Mouse (Mus musculus) neural tube, embryonic 13.5 days (tissue): Measurements from ENCODE around the gene Srsf7. TPM values are rescaled to one million over a fixed set of nuclear protein-coding genes. Genes with fewer than 3 reads are reported as not detected.
"Not testable (repeated sequence)": the region's sequence is repeated elsewhere in the genome, so short reads cannot be mapped to it uniquely, and the experiment has no call there.

Experiments
- ATAC-seq: fragments of 200-750 bp; cut with Nextera tagmentation; 2 replicates; pipeline ENCODE4 v1.8.0; 2017; ENCODE audit warnings: low read depth, mild to moderate bottlenecking, moderate TSS enrichment, moderate library complexity
- H3K27ac ChIP-seq: fragments of 300-500 bp; sonication (generic); replicated peaks from 2 replicates; pipeline ENCODE4 v1.5.1; 2015; ENCODE audit warnings: moderate library complexity, mild to moderate bottlenecking, inconsistent platforms
- H3K27me3 ChIP-seq: fragments of 300-500 bp; sonication (generic); 2 replicates; pipeline ENCODE4 v1.6.1; 2015; ENCODE audit warnings: mild to moderate bottlenecking, inconsistent platforms
- H3K36me3 ChIP-seq: fragments of 300-500 bp; sonication (generic); 2 replicates; pipeline ENCODE4 v1.6.1; 2015; ENCODE audit warnings: mild to moderate bottlenecking, inconsistent platforms
- H3K4me1 ChIP-seq: fragments of 300-500 bp; sonication (generic); replicated peaks from 2 replicates; pipeline ENCODE4 v1.6.1; 2015; ENCODE audit warnings: inconsistent platforms
- H3K4me2 ChIP-seq: fragments of 300-500 bp; sonication (generic); 2 replicates; pipeline ENCODE4 v1.6.1; 2015; ENCODE audit warnings: inconsistent platforms, mild to moderate bottlenecking, moderate library complexity
- H3K4me3 ChIP-seq: fragments of 300-500 bp; sonication (generic); 2 replicates; pipeline ENCODE4 v1.5.1; 2015; ENCODE audit warnings: mild to moderate bottlenecking, inconsistent platforms
- H3K9ac ChIP-seq: fragments of 300-500 bp; sonication (generic); 2 replicates; pipeline ENCODE4 v1.6.1; 2015; ENCODE audit warnings: moderate library complexity, mild to moderate bottlenecking, inconsistent platforms
- H3K9me3 ChIP-seq: fragments of 300-500 bp; sonication (generic); 2 replicates; pipeline ENCODE4 v1.6.1; 2016; ENCODE audit warnings: inconsistent platforms
- WGBS: fragments of 180-500 bp; shearing (Covaris S2); methylation state at CpG from one replicate; pipeline ENCODE4 v1.1.7; 2015; 5-methylcytosine and 5-hydroxymethylcytosine counted together
- polyA plus RNA-seq: library from polyadenylated mRNA; unstranded; fragments of >200 nt; fragmentation: Nextera tagmentation; extraction: Ambion mirVana; gene quantifications from 2 replicates; pipeline ENCODE4 v1.2.1, GENCODE M21; 2015

The Srsf7 gene
- polyA plus RNA-seq, 1 experiment from 2014 or later: 470 TPM

DNA sequence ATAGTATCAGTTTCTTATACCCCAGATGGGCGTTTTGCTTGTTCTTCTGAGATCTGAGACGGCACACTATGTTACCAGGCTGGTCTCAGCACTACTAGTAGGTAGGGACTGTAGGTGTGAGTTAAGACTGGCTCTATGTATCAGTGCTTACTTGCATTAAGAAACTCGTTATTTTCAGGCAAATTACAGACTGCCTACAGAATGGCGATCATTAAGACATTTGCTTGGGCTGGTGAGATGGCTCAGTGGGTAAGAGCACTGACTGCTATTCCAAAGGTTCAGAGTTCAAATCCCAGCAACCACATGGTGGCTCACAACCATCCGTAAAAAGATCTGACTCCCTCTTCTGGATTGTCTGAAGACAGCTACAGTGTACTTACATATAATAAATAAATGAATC lies 18.0 kb upstream of the Srsf7 start:
- peak overlapping the region; percentile 73 for H3K9ac ChIP-seq
- H3K4me2 ChIP-seq: peak overlapping the region; percentile 61
- not testable (repeated sequence) for H3K36me3 ChIP-seq, H3K27me3 ChIP-seq, H3K9me3 ChIP-seq
- peak overlapping the region; percentile 81; the same call in 1 of the 2 replicates for H3K27ac ChIP-seq
- peak; percentile 2; the same call in 1 of the 2 replicates for ATAC-seq
- H3K4me3 ChIP-seq: peak overlapping the region; percentile 56
- WGBS: 54% methylated on average over 5 of the region's 5 CpGs
- H3K4me1 ChIP-seq: peaks cover 13% of the 10 kb centered on the region

- Histone ChIP-seq H3K9ac (peak within 1 kb of the TSS; percentile 73), H3K9me3 (no peaks in the 10 kb centered on the region), H3K4me1 (peaks cover 13% of the 10 kb centered on the region), H3K4me3 (peak within 1 kb of the TSS; percentile 56), H3K27me3 (no peaks in the 10 kb centered on the region), H3K27ac (peak within 1 kb of the TSS; percentile 81), H3K36me3 (no peaks in the 10 kb centered on the region), H3K4me2 (peak within 1 kb of the TSS; percentile 61)
- under 1% methylated on average over 33 of the region's 33 CpGs for WGBS
- peak; percentile 98 for ATAC-seq
Measured at GRCm38 (mm10) chr17:80224326-80225116, 17.4 kb upstream of the Srsf7 start, which contains the start of gene Gemin6. Gene Gemin6, plus strand, starts transcription at chr17:80224441.

DNA sequence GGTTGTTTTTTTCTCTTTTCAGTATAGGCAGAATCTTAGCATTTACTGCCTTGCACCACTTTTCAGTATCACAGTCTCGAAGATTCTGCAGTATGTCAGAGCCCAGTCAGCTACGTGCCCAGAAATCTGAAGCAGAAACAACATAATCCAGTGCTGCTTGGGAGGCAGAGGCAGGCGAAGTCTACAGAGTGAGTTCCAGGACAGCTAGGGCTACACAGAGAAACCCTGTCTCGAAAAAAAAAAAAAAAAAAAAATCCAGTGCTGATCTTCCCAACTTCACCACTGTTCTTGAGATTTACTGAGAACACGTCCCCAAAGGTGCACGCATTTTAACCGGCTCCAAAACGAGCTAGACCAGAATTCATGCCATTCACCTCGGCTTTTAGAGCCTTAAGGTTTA lies 16.7 kb upstream of the Srsf7 start:
- peak overlapping the region; percentile 56 for H3K4me3 ChIP-seq
- WGBS: 10% methylated on average over 9 of the region's 9 CpGs
- H3K27ac ChIP-seq: peak overlapping the region; percentile 81

DNA sequence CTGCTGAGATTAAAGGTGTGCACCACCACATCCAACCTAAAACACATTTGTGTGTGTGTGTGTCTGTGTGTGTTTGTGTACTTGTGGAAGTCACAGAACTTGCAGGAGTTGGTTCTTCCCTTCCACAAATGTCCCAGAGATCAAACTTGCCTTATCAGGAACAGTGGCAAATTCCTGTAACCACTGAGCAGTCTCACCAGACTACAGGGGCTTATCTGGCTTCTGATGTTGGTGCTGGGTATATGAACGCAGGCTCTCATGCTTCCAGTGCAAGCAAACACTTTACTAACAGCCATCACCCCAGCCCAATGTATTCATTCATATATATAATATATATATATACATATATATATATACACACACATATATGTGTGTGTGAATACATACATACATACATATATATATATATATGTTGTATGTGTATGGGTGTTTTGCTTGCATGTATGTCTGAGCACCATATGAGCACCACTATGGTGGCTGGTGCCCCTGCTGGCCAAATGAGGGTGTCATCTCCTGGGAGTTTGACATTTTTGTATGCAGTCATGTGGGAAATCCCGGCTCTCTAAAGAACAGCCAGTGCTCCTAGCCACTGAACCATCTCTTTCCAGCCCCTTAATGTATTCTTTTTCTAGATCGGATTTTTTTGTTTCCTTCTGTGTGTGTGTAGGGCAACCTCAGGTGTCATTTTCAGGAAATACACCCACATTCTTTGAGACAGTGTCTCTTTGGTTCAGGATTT lies 15.0 kb upstream of the Srsf7 start:
- Histone ChIP-seq H3K27ac (no peak overlapping the region), H3K27me3 (no peaks in the 10 kb centered on the region), H3K9ac (no peak overlapping the region), H3K4me3 (no peak overlapping the region), H3K36me3 (no peaks in the 10 kb centered on the region), H3K9me3 (no peaks in the 10 kb centered on the region), H3K4me1 (peaks cover 9% of the 10 kb centered on the region), H3K4me2 (no peak overlapping the region)
- 66% methylated on average over 3 of the region's 3 CpGs for WGBS
- no peak for ATAC-seq

More for the DNA sequence above, 16.7 kb upstream of the Srsf7 start:
- Histone ChIP-seq H3K27me3 (no peaks in the 10 kb centered on the region), H3K36me3 (no peaks in the 10 kb centered on the region), H3K9ac (peak overlapping the region; percentile 73), H3K4me1 (peaks cover 9% of the 10 kb centered on the region), H3K9me3 (no peaks in the 10 kb centered on the region), H3K4me2 (peak overlapping the region; percentile 61)
- peak; percentile 62 for ATAC-seq

DNA sequence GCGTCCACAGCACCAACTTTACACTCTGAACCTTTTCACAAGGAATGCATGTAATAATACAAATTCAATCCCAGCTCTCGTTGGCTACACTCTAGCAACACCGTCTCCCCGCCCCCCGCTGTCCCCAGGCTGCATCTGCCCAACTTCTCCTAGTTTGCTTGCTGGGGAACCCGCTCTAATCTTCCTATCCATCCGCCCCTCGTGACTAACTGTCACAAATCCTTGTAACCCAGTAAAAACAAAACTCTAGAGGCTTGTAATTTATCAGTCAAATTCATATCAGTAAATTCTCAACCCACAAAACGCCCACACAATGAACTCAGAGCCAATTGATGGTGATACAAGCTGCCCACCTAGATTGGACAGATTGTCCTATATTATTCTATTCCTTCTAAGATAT lies 14.1 kb upstream of the Srsf7 start:
- ATAC-seq: no peak
- Histone ChIP-seq H3K4me1 (peaks cover 9% of the 10 kb centered on the region), H3K4me2 (no peak overlapping the region), H3K9ac (no peak overlapping the region), H3K4me3 (no peak overlapping the region), H3K9me3 (no peaks in the 10 kb centered on the region), H3K27ac (no peak overlapping the region), H3K36me3 (no peaks in the 10 kb centered on the region), H3K27me3 (no peaks in the 10 kb centered on the region)
- 66% methylated on average over 9 of the region's 9 CpGs for WGBS

GRCm38 (mm10) chr17:80220131-80220530 lies 13.0 kb upstream of the Srsf7 start:
- H3K4me3 ChIP-seq: no peak overlapping the region
- H3K4me1 ChIP-seq: peaks cover 9% of the 10 kb centered on the region
- H3K27ac ChIP-seq: no peak overlapping the region
- H3K9ac ChIP-seq: no peak overlapping the region
- WGBS: 76% methylated on average over 2 of the region's 2 CpGs
- no peaks in the 10 kb centered on the region for H3K9me3 ChIP-seq
- ATAC-seq: no peak
- H3K36me3 ChIP-seq: no peaks in the 10 kb centered on the region
- no peak overlapping the region for H3K4me2 ChIP-seq
- H3K27me3 ChIP-seq: no peaks in the 10 kb centered on the region

- H3K4me3 ChIP-seq, H3K4me1 ChIP-seq, H3K36me3 ChIP-seq, H3K9ac ChIP-seq, H3K9me3 ChIP-seq, ATAC-seq, H3K4me2 ChIP-seq, H3K27me3 ChIP-seq, H3K27ac ChIP-seq: not testable (repeated sequence)
- 93% methylated on average over 4 of the region's 4 CpGs for WGBS
Measured at GRCm38 (mm10) chr17:80213998-80214397, 6.9 kb upstream of the Srsf7 start.

GRCm38 (mm10) chr17:80206301-80206670 lies 821 bp downstream of the Srsf7 start:
- Histone ChIP-seq H3K4me1 (peaks cover 34% of the 10 kb centered on the region), H3K9me3 (no peaks in the 10 kb centered on the region), H3K36me3 (peaks cover 34% of the 10 kb centered on the region), H3K4me2 (peak overlapping the region; percentile 91), H3K9ac (peak overlapping the region; percentile 98), H3K27me3 (no peaks in the 10 kb centered on the region), H3K27ac (peak overlapping the region; percentile 99), H3K4me3 (peak overlapping the region; percentile 93)
- peak; percentile 69 for ATAC-seq
- WGBS: 2% methylated on average over 36 of the region's 36 CpGs

DNA sequence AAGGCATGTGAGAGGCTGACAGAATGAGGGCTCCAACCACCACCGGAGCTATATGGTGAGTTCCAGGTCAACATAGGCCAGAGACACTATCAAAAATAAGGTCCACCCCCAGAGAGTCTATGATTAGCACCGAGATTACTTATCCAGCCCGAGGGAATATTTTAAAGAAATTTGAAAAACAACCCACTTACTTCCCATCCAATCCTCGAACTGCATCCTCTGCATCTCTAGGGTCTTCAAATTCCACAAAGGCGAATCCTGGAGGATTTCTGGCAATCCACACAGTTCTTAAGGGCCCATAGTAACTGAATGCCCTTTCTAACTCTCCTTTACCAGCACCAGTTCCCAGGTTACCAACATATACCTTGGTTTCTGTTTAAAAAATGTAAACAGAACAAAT lies 1.4 kb downstream of the Srsf7 start:
- H3K9ac ChIP-seq: peak overlapping the region; percentile 98
- H3K4me3 ChIP-seq: peak overlapping the region; percentile 93
- H3K36me3 ChIP-seq: peaks cover 38% of the 10 kb centered on the region
- peak overlapping the region; percentile 99 for H3K27ac ChIP-seq
- WGBS: 34% methylated on average over 5 of the region's 5 CpGs
- H3K4me1 ChIP-seq: peaks cover 34% of the 10 kb centered on the region
- ATAC-seq: no peak
- peak overlapping the region; percentile 91 for H3K4me2 ChIP-seq
- H3K27me3 ChIP-seq: no peaks in the 10 kb centered on the region
- H3K9me3 ChIP-seq: no peaks in the 10 kb centered on the region

DNA sequence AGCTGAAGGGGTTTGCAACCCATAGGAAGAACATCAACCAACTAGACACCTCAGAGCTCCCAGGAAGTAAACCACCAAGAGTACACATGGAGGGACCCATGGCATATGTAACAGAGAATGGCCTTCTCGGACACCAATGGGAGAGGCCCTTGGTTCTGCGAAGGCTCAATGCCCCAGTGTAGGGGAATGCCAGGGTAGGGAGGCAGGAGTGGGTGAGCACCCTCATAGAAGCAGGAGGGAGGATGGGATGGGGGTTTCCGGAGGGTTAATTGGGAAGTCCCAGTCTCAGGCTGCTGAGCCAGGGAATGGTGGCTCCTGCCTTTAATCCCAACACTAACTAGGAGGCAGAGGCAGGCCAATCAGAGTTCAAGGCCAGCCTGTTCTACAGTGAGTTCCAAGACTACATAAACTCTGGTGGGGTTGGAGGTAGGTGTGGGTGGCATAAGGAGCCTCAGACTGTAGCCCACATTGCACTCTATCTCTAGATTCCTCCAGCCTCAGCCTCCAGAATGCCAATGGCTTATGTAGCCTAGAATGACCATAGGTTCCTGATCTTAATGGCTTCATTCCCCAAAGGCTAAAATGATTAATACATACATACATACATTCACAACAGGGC lies 7.8 kb downstream of the Srsf7 start:
- no peak overlapping the region for H3K4me3 ChIP-seq
- no peak overlapping the region for H3K27ac ChIP-seq
- WGBS: 84% methylated on average over 3 of the region's 3 CpGs
- no peaks in the 10 kb centered on the region for H3K27me3 ChIP-seq
- no peak overlapping the region for H3K4me2 ChIP-seq
- H3K9ac ChIP-seq: no peak overlapping the region
- H3K4me1 ChIP-seq: peaks cover 13% of the 10 kb centered on the region
- H3K9me3 ChIP-seq: no peaks in the 10 kb centered on the region
- peak; percentile 42; the same call in 1 of the 2 replicates for ATAC-seq
- peaks cover 85% of the 10 kb centered on the region for H3K36me3 ChIP-seq

DNA sequence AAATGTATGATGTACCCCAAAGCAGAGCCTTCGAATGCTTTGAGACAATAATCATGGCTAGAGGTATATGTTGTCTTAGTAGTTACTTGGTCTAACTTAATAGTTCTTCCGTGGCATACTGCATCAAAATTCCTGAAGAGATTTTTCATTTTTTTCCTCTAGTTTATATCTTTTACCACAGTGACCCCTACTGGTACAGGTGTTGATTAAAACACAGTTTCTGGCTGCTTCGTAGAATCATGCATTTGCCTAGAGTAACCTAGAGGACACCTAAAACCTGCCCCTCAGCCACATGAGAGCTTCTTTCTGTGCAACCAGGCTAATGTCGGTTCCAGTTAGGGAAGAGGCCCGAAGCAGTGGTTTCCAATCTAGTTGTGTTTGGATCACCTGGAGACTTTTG lies 14.0 kb downstream of the Srsf7 start:
- Histone ChIP-seq H3K27me3 (no peaks in the 10 kb centered on the region), H3K4me2 (no peak overlapping the region), H3K4me1 (no peaks in the 10 kb centered on the region), H3K27ac (no peak overlapping the region), H3K9ac (no peak overlapping the region), H3K4me3 (no peak overlapping the region), H3K36me3 (peaks cover 37% of the 10 kb centered on the region), H3K9me3 (no peaks in the 10 kb centered on the region)
- 69% methylated on average over 5 of the region's 5 CpGs for WGBS
- no peak for ATAC-seq

DNA sequence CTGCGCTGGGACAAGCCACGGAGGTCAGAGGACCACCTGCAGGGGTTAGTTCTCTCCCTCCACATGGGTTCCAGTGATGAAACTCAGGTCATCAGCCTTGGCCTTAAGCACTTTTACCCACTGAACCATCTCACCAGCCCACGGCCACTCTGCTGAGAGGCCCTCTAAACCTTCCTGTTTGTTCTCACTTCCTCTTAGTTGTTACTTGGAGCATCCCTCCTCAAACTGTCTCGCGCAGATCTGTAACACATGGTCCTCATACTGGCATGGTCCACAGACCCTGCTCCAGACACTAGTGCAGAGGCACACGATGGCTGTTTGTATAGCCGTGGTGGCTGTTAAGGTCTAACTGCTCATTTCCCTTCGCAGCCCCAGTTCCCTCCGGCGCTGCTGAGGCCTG lies 23.5 kb downstream of the Srsf7 start:
- H3K4me1 ChIP-seq: no peaks in the 10 kb centered on the region
- no peaks in the 10 kb centered on the region for H3K27me3 ChIP-seq
- H3K9ac ChIP-seq: no peak overlapping the region
- no peak overlapping the region for H3K27ac ChIP-seq
- no peak overlapping the region for H3K4me2 ChIP-seq
- ATAC-seq: no peak
- 79% methylated on average over 10 of the region's 10 CpGs for WGBS
- H3K4me3 ChIP-seq: no peak overlapping the region
- H3K9me3 ChIP-seq: no peaks in the 10 kb centered on the region
- H3K36me3 ChIP-seq: no peaks in the 10 kb centered on the region
